Mouse (Mus musculus) liver, adult 2 months (tissue): ENCODE results near the gene Ptprd.

Source experiments
- CTCF ChIP-seq: fragments of 200-500 bp; IDR thresholded peaks from 2 replicates; pipeline ENCODE4 v1.5.1; 2011; ENCODE audit warnings: low read depth, low read length, control low read depth
- POLR2A ChIP-seq: fragments of 200-500 bp; IDR thresholded peaks from 2 replicates; pipeline ENCODE4 v1.6.1; 2011; ENCODE audit warnings: low read length, control low read depth; ENCODE audit not compliant: insufficient read depth; ENCODE audit errors: extremely low read depth

- TF ChIP-seq CTCF (no peak), POLR2A (no peak)
These were observed 1100.9 kb downstream of the Ptprd start for GRCm38 (mm10) chr4:77110894-77111293.
